Mouse (Mus musculus): Measurements from ENCODE around the gene Cisd2. TPM values are rescaled to one million over a fixed set of nuclear protein-coding genes. Genes with fewer than 3 reads are reported as not detected.

Cisd2 gene
- polyA plus RNA-seq, 1 experiment = 6.5 TPM

GRCm38 (mm10) chr3:135357394-135357793 lies 66.3 kb downstream of the Cisd2 start:
- Histone ChIP-seq H3K27ac (ENCODE audit: control insufficient read depth, insufficient read depth, low read depth, low read length) (no peak overlapping the region), H3K36me3 (ENCODE audit: control insufficient read depth, insufficient read depth, low read length) (no peaks in the 10 kb centered on the region; the same call in 1 of the 2 replicates), H3K4me1 (ENCODE audit: control insufficient read depth, insufficient read depth, low read length) (no peaks in the 10 kb centered on the region), H3K27me3 (ENCODE audit: control insufficient read depth, insufficient read depth, low read length) (no peaks in the 10 kb centered on the region), H3K4me3 (ENCODE audit: control insufficient read depth, low read depth, low read length) (no peak overlapping the region)
- TF ChIP-seq POLR2A (IDR thresholded peaks at IDR 0.05; ENCODE audit: control insufficient read depth, low read depth, low read length) (no peak), CTCF (IDR thresholded peaks at IDR 0.05; ENCODE audit: control insufficient read depth, insufficient read depth, insufficient replicate concordance, low read depth, low read length) (no peak)

Other genes with a start within 250 kb of the Cisd2 start
- gene Cenpe, start 211.4 kb downstream of the Cisd2 start, polyA plus RNA-seq (2012; rRNA removed) = 11.1 and 13.2 TPM in 2 replicates
- 1.6 and 1.8 TPM in 2 replicates for gene Bdh2, start 142.7 kb downstream of the Cisd2 start, polyA plus RNA-seq (2012; rRNA removed)
- 0.26 TPM in 1 of 2 replicates, not detected in the other for gene Slc9b2, start 116.2 kb downstream of the Cisd2 start, polyA plus RNA-seq (2012; rRNA removed)
- gene Slc9b1, start 75.9 kb downstream of the Cisd2 start, polyA plus RNA-seq (2012; rRNA removed) = 89.9 and 100.0 TPM in 2 replicates
- gene Ube2d3, start 14.2 kb upstream of the Cisd2 start, polyA plus RNA-seq (2012; rRNA removed) = 493 and 621 TPM in 2 replicates
- gene Manba, start 61.7 kb upstream of the Cisd2 start, polyA plus RNA-seq (2012; rRNA removed) = 5.6 and 8.5 TPM in 2 replicates

Measured in testis, adult 2 months (tissue).